Mouse (Mus musculus): Measurements from ENCODE around the gene Zbtb16.

Zbtb16 gene

GRCm38 (mm10) chr9:48674359-48675015 lies 161.5 kb downstream of the Zbtb16 start:
- no peak for DNase-seq (ENCODE audit: low read depth, low spot score)

- DNase-seq (ENCODE audit: low read depth, low spot score), result no peak
These were observed 162.2 kb downstream of the Zbtb16 start for GRCm38 (mm10) chr9:48673804-48674203.

GRCm38 (mm10) chr9:48673213-48673612 lies 162.8 kb downstream of the Zbtb16 start:
- DNase-seq (ENCODE audit: low read depth, low spot score), result peak; percentile 64

- DNase-seq (ENCODE audit: low read depth, low spot score), result no peak
These were observed 164.2 kb downstream of the Zbtb16 start for GRCm38 (mm10) chr9:48671841-48672240.

GRCm38 (mm10) chr9:48670156-48670555 lies 165.9 kb downstream of the Zbtb16 start:
- no peak for DNase-seq (ENCODE audit: low read depth, low spot score)

GRCm38 (mm10) chr9:48669672-48670071 lies 166.3 kb downstream of the Zbtb16 start:
- DNase-seq (ENCODE audit: low read depth, low spot score), result no peak

- DNase-seq (ENCODE audit: low read depth, low spot score), result no peak
These were observed 169.3 kb downstream of the Zbtb16 start for GRCm38 (mm10) chr9:48666702-48667101.

- DNase-seq (ENCODE audit: low read depth, low spot score), result no peak
These were observed 173.0 kb downstream of the Zbtb16 start for GRCm38 (mm10) chr9:48663052-48663433.

GRCm38 (mm10) chr9:48662361-48663051 lies 173.5 kb downstream of the Zbtb16 start:
- no peak for DNase-seq (ENCODE audit: low read depth, low spot score)

- DNase-seq (ENCODE audit: low read depth, low spot score), result no peak
These were observed 174.6 kb downstream of the Zbtb16 start for GRCm38 (mm10) chr9:48661225-48662023.

GRCm38 (mm10) chr9:48655525-48656169 lies 180.4 kb downstream of the Zbtb16 start:
- no peak for DNase-seq (ENCODE audit: low read depth, low spot score)

- no peak for DNase-seq (ENCODE audit: low read depth, low spot score)
These were observed 181.3 kb downstream of the Zbtb16 start for GRCm38 (mm10) chr9:48654730-48655129.

GRCm38 (mm10) chr9:48653399-48654070 lies 182.5 kb downstream of the Zbtb16 start:
- no peak for DNase-seq (ENCODE audit: low read depth, low spot score)

GRCm38 (mm10) chr9:48652026-48652425 lies 184.0 kb downstream of the Zbtb16 start:
- DNase-seq (ENCODE audit: low read depth, low spot score), result no peak

- DNase-seq (ENCODE audit: low read depth, low spot score), result no peak
These were observed 185.2 kb downstream of the Zbtb16 start for GRCm38 (mm10) chr9:48650846-48651245.

- DNase-seq (ENCODE audit: low read depth, low spot score), result no peak
These were observed 186.0 kb downstream of the Zbtb16 start for GRCm38 (mm10) chr9:48649851-48650685.

- DNase-seq (ENCODE audit: low read depth, low spot score), result no peak
These were observed 186.8 kb downstream of the Zbtb16 start for GRCm38 (mm10) chr9:48649098-48649766.

- DNase-seq (ENCODE audit: low read depth, low spot score), result no peak
These were observed 187.5 kb downstream of the Zbtb16 start for GRCm38 (mm10) chr9:48648285-48649097.

GRCm38 (mm10) chr9:48647648-48648284 lies 188.3 kb downstream of the Zbtb16 start:
- no peak for DNase-seq (ENCODE audit: low read depth, low spot score)
